Mouse (Mus musculus): ENCODE data around the gene Stxbp3. TPM values are rescaled to one million over a fixed set of nuclear protein-coding genes. Genes with fewer than 3 reads are reported as not detected.

Gene Stxbp3
- polyA plus RNA-seq, 1 experiment from 2014 or later, result 25.1 TPM

- H3K36me3 ChIP-seq, result no peaks in the 10 kb centered on the region
- no peak overlapping the region for H3K9ac ChIP-seq
- no peak overlapping the region for H3K4me3 ChIP-seq
- no peak overlapping the region for H3K27ac ChIP-seq
- ATAC-seq (ENCODE audit: low FRiP score), result no peak
- H3K4me1 ChIP-seq, result no peaks in the 10 kb centered on the region
- H3K9me3 ChIP-seq (replicated peaks), result no peaks in the 10 kb centered on the region
- H3K4me2 ChIP-seq (replicated peaks), result no peak overlapping the region
- WGBS, result 95% methylated on average over 1 of the region's 1 CpGs
- H3K27me3 ChIP-seq, result no peaks in the 10 kb centered on the region
Observed at GRCm38 (mm10) chr3:108754541-108754940, 85.8 kb downstream of the Stxbp3 start.

- Histone ChIP-seq H3K27ac (no peak overlapping the region), H3K9ac (no peak overlapping the region), H3K9me3 (replicated peaks) (no peaks in the 10 kb centered on the region), H3K27me3 (0 out of 2 replicates have a peak, but pooled peaks cover under 1% of the 10 kb centered on the region), H3K4me3 (no peak overlapping the region), H3K4me2 (replicated peaks) (no peak overlapping the region), H3K36me3 (no peaks in the 10 kb centered on the region), H3K4me1 (no peaks in the 10 kb centered on the region)
- 88% methylated on average over 6 of the region's 6 CpGs for WGBS
- no peak for ATAC-seq (ENCODE audit: low FRiP score)
Observed at GRCm38 (mm10) chr3:108751691-108752090, 88.6 kb downstream of the Stxbp3 start.

- H3K9ac ChIP-seq, result no peak overlapping the region
- WGBS, result 62% methylated on average over 6 of the region's 6 CpGs
- H3K27ac ChIP-seq, result no peak overlapping the region
- H3K36me3 ChIP-seq, result no peaks in the 10 kb centered on the region
- H3K27me3 ChIP-seq, result 0 out of 2 replicates have a peak, but pooled peaks cover 3% of the 10 kb centered on the region
- H3K9me3 ChIP-seq (replicated peaks), result no peaks in the 10 kb centered on the region
- ATAC-seq (ENCODE audit: low FRiP score), result no peak
- no peak overlapping the region for H3K4me3 ChIP-seq
- H3K4me1 ChIP-seq, result no peaks in the 10 kb centered on the region
- H3K4me2 ChIP-seq (replicated peaks), result no peak overlapping the region
Observed at GRCm38 (mm10) chr3:108751061-108751460, 89.3 kb downstream of the Stxbp3 start.

GRCm38 (mm10) chr3:108744060-108744459, 96.3 kb downstream of the Stxbp3 start:
- Histone ChIP-seq H3K4me2 (replicated peaks) (no peak overlapping the region), H3K4me3 (no peak overlapping the region), H3K36me3 (no peaks in the 10 kb centered on the region), H3K9me3 (replicated peaks) (no peaks in the 10 kb centered on the region), H3K27ac (no peak overlapping the region), H3K9ac (no peak overlapping the region), H3K4me1 (0 out of 2 replicates have a peak, but pooled peaks cover under 1% of the 10 kb centered on the region), H3K27me3 (0 out of 2 replicates have a peak, but pooled peaks cover 3% of the 10 kb centered on the region)
- ATAC-seq (ENCODE audit: low FRiP score), result no peak
- WGBS, result 76% methylated on average over 4 of the region's 4 CpGs

Other genes starting within 250 kb of the Stxbp3 start
- gene Wdr47, start 249.2 kb downstream of the Stxbp3 start, polyA plus RNA-seq (2016; fragmentation: Nextera tagmentation; extraction: Ambion mirVana), result 66.8 and 72.2 TPM in 2 replicates
- gene Clcc1, start 186.6 kb downstream of the Stxbp3 start, polyA plus RNA-seq (2016; fragmentation: Nextera tagmentation; extraction: Ambion mirVana), result 59.2 and 62.8 TPM in 2 replicates
- gene Gpsm2, start 118.2 kb downstream of the Stxbp3 start, polyA plus RNA-seq (2016; fragmentation: Nextera tagmentation; extraction: Ambion mirVana), result 66.5 and 68.0 TPM in 2 replicates
- gene Aknad1, start 100.9 kb downstream of the Stxbp3 start, polyA plus RNA-seq (2016; fragmentation: Nextera tagmentation; extraction: Ambion mirVana), result 0.25 and 0.40 TPM in 2 replicates
- gene Fndc7, start 49.5 kb upstream of the Stxbp3 start, polyA plus RNA-seq (2016; fragmentation: Nextera tagmentation; extraction: Ambion mirVana), result 0.12 and 0.22 TPM in 2 replicates
- 87.6 and 103 TPM in 2 replicates for gene Prpf38b, start 71.2 kb upstream of the Stxbp3 start, polyA plus RNA-seq (2016; fragmentation: Nextera tagmentation; extraction: Ambion mirVana)
- gene Henmt1, start 99.3 kb upstream of the Stxbp3 start, polyA plus RNA-seq (2016; fragmentation: Nextera tagmentation; extraction: Ambion mirVana), result 0.99 and 1.4 TPM in 2 replicates
- not detected in 2 replicates for gene Gm9857, start 99.9 kb upstream of the Stxbp3 start, polyA plus RNA-seq (2016; fragmentation: Nextera tagmentation; extraction: Ambion mirVana)
- 17.1 and 20.6 TPM in 2 replicates for gene Fam102b, start 187.1 kb upstream of the Stxbp3 start, polyA plus RNA-seq (2016; fragmentation: Nextera tagmentation; extraction: Ambion mirVana)
- not detected in 2 replicates for gene Slc25a54, start 239.9 kb upstream of the Stxbp3 start, polyA plus RNA-seq (2016; fragmentation: Nextera tagmentation; extraction: Ambion mirVana)